Mouse (Mus musculus): ENCODE measurements around the gene Shd.

Shd gene

DNA sequence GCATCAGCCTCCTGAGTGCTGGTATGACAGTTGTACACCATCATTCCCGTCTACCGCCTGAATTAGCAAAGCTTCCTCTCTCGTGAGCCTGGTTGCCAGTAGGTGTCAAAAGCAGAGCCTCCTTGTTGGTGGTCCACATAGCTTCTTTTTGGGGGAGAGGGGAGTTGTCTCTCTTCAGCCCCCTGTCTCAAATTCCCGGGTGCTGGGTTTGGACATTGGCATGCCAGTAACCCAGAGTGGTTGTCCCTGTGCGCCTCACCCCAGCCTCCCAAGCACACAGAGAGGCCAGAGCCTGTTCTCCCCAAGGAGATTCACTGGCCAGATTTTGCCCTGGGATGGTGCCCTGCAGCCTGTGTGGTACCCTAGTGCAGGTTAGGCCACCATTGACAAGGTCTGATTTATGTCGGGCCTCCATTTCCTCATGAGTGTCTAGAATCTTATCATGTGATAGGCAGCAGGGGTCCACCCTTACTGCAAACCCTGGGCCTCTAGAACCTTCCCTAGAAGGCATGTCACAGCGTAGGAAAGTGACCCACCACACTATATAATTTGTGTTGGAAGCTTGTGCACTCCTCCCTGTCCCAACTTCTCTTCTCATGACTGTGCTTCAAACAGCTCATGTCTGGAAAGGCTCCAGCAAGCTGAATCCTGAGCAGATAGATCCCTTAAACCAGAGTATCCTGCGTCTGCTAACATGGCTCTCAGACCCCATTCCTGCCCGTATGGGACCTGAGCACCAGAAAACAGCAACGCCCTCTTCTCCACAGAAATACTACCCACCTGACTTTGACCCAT, 10.1 kb upstream of the Shd start:
- peak in 1 of 2 experiments; percentile 17 for DNase-seq

- peak in 1 of 2 experiments; percentile 17 for DNase-seq
These were observed 9.5 kb upstream of the Shd start for GRCm38 (mm10) chr17:55960791-55961190.

DNA sequence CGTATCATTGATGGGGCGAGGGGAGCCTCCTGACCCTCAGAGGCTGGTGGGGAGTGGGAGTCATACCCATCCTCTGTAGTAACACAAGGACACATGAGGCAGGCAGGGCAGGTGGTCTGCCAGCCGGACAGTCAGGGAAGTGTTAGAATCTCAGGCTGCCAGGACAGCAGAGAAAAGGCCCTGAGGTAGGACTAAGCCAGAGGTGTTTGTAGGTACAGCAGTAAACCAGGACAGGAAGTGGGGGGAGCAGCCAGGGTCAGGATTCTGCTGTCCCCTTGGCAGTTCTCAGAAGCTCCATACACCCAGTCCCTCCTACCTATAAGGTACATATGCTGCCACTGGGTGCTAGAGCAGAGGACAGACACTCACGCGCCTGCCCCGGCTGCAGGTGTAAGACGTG, 8.6 kb upstream of the Shd start:
- no peak for DNase-seq

GRCm38 (mm10) chr17:55963171-55963570, 7.1 kb upstream of the Shd start:
- peak in 1 of 2 experiments; percentile 11 for DNase-seq

DNA sequence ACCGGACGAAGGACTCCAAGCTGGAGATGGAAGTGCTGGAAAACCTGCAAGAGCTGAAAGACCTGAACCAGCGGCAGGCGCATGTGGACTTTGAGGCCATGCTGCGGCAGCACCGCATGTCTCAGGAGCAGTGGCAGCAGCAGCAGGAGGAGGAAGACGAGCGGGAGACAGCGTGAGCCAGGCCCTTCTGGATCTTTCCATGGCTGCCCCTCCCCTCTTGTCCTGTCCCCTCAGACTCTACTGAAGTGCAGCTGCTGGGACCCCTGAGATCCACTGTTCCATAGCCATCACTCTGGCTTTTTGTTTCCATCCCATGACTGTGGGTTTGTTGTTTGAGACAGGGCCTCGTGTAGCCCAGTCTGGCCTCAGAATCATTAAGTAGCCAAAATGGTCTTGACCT, 5.8 kb upstream of the Shd start:
- no peak for DNase-seq

DNA sequence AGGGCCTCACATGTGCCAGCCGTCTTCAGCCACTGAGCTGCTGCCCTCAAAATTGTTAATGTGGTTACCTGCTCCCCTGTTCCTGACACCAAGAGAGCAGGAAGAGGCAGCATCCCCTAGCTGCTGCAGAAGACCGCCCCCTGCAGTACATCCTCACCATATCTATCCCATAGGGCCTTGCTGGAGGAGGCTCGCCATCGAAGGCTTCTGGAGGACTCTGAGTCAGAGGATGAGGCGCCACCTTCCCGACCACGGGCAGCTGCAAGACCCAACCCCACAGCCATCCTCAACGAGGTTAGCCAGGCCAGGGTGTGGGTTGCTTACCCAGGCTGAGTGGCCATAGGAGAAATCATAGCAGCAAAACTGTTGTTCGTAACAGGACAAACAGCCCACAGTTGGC, 5.3 kb upstream of the Shd start:
- DNase-seq = peak in 1 of 2 experiments; percentile 15

- peak in 1 of 2 experiments; percentile 43 for DNase-seq
These were observed 3.1 kb upstream of the Shd start for GRCm38 (mm10) chr17:55967186-55967585.

DNA sequence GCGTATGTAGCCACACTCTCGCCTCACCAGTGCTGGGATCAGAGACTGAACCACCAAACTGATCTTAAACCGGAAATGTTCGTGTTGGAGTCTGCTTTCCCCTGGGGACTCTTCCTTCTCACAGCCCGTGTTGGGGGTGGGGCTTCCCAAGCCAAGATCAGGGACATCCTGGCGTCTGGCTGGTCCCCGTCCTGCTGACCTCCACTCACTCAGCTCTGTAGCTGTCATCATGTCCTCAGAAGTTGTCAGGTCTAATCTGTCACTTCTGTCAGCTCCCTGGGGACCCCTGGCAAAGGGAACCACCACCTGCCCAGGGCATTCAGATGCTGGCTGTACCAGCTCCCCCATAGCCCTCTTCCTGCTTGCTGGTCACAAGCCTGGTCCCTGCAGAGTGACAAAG, 2.1 kb upstream of the Shd start:
- DNase-seq = peak; percentile 49 to 64

GRCm38 (mm10) chr17:55969560-55969959, 707 bp upstream of the Shd start:
- DNase-seq = peak; percentile 61 to 80

DNA sequence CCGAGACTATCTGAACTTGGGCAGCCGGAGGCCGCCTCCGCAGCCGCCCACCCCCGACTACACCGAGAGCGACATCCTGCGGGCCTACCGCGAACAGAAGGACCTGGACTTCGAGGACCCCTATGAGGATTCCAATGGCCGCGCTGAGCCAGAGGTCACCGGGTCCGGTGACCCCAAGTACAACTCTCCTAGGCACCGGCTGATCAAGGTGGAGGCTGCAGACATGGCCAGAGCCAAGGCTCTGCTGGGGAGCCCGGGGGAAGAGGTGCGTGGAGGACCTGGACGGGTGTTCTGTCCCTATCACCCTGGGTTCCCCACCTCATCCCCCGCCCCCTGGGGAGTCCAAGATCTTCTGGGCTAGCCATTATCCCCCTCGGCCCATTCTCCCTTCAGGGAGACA, 1.2 kb downstream of the Shd start:
- peak; percentile 30 to 46 for DNase-seq

- DNase-seq = peak; percentile 91 to 94
These were observed 6.1 kb downstream of the Shd start for GRCm38 (mm10) chr17:55976255-55976862.

DNA sequence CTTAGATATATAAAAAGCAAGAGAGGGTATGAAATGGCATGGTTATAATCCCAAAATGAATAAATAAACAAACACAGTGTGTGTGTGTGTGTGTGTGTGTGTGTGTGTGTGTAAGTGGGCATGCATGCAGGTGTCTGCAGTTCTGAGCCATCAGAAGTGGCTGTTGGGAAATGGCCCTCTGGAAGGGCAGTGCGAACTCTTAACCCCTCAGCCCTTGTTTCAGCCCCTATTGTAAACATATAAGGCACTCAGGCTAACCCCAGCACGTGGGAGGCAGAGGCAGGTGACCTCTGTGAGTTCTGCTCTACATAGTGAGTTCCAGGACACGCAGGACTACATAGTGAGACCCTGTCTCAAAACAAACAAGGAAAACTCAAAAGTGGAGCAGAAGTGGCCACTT, 7.0 kb downstream of the Shd start:
- DNase-seq = no peak

DNA sequence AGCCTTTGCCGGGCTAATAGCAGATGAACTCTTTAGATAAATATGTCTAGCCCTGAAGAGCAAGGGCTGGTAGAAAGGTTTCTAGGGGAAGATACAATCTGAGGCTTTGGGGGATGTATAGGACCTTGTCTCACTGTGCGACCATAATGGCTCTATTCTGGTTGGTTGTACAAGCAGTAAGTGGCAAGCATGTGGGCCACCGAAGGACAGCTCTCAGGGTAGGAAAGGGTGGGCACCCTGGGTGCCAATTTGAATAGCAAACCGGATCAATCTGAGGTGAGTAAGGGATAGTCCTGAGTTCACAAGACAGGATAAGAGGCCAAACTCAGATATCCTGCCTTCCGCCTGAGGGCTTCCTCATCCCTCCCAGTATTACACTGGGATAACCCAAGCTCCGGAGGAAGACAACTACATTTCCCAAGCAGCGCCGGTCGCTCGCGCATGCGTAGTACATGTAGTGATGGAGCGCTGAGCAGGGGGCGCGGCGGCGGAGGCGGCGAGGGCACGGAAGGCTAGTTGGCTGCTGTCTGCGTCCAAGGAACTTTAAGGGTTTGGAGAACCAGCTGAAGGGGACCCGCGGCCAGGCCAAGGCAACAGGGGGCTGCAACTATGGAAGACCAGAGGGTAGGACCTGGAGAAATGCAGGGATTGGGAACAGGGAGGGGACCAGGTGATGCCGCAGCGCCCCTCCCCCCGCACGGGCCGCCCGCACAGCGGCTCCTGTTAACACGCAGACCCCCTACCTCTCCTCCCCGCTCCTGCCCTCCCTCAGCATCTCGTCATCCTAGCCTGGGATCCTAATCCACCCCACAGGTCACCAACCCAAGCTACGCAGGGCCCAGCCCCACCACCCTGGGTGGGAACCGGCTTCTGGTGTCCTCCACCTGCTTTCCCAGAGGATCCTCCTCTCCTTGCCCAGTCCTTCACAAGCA, 16.0 kb downstream of the Shd start, which contains the start of gene Fsd1:
Gene Fsd1, plus strand, starts transcription at position 480 of the 932 bp plus-strand sequence.
- DNase-seq = peak; percentile 91

DNA sequence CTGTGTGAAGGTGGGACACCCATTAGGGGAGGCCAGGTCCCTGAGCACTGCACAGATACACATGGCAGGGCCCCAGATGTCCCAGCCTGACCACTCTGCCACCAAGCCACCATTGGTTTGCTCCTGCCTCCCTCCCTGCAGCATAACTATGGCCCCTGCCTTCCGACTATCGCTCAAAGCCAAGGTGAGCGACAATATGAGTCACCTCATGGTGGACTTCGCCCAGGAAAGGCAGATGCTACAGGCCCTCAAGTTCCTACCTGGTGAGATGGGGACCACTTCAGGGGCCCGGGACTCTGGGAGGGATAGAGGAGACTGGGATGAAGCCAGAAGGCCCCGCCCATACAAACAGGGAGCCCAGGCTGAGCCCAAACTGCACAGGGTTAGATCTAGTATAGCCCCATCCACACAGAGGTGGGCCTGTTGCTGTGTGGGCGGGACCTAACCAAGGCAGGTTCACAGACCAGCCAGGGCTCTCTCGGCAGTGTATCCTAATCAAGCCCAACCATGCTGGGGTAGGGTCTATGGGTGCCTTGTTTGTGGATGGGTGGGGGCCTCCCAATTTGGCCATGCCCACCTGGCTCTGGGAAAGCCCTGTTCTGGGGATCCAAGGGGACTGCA, 20.1 kb downstream of the Shd start:
- no peak for DNase-seq

DNA sequence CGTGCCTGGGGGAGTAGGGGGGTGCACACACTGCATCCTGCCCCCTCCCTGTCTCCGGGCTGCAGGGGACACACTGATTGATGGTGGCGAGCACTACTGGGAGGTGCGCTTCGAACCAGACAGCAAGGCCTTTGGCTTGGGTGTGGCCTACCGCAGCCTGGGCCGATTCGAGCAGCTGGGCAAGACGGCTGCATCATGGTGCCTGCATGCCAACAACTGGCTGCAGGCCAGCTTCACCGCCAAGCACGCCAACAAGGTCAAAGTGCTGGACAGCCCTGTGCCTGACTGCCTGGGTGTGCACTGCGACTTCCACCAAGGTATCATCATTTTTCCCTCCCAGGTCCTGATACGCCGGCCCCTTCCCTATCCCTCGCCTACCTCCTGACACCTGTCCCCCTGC, 25.7 kb downstream of the Shd start:
- no peak for DNase-seq

DNA sequence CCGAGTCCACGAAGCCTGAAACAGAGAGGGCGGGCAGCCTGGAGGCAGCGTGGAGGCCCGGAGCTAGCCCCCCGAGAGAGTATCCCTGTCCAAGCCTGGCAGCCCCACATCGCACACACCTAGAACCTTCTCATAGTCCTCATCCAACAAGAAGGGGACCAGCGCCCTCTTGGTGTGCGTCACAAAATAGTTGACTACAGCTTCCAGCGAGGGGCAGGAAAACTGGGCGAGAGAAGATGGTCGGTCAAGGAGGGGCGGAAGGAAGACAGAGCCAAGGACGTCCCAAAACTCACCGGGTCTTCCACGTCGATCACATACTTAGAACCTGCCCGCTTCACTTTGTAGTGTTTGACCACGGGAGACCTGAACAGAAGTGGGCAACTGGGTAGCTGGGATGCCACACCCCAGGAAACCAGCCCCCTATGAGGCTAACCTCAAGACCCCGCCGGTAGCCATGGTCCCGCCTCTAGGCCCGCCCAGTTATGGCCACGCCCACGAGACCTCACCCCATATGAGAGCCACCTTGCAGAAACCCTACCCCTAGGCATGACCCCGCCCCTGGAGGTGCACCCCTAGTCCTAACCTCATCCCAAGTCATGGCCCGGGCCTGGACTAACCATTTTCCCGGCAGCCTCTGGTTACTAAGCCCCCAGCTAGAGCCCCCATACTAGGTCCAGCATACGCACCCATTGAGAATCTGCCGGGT, 29.7 kb downstream of the Shd start:
- no peak for DNase-seq

- peak in 1 of 2 experiments; percentile 60 for DNase-seq
These were observed 32.7 kb downstream of the Shd start for GRCm38 (mm10) chr17:56003000-56003399.

- peak; percentile 51 to 52 for DNase-seq
These were observed 35.3 kb downstream of the Shd start, which contains the start of the genes Stap2 and Mpnd for GRCm38 (mm10) chr17:56005415-56006061. Gene Stap2 (minus strand): TSS chr17:56005584. Gene Mpnd (plus strand): TSS chr17:56005711.

DNA sequence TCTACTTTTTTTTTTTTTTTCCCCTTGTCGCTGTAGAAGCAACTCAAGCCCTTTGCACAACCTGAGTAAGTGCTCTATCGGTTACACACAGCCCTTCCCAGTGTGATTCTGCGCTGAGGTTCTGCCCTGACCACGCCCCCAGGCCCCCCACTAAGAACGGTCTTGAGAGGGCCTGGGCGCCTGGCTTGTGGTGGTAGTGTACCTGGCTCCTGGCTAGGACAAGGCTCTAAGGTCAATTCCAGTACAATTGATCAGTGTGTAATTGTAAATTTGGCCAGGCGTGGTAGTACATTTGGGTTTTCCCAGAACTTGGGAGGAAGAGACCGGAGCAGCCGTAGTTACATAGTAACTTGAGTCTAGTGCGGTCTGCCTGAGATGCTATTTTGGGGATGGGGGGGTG, 36.7 kb downstream of the Shd start:
- DNase-seq = peak; percentile 40 to 52

DNA sequence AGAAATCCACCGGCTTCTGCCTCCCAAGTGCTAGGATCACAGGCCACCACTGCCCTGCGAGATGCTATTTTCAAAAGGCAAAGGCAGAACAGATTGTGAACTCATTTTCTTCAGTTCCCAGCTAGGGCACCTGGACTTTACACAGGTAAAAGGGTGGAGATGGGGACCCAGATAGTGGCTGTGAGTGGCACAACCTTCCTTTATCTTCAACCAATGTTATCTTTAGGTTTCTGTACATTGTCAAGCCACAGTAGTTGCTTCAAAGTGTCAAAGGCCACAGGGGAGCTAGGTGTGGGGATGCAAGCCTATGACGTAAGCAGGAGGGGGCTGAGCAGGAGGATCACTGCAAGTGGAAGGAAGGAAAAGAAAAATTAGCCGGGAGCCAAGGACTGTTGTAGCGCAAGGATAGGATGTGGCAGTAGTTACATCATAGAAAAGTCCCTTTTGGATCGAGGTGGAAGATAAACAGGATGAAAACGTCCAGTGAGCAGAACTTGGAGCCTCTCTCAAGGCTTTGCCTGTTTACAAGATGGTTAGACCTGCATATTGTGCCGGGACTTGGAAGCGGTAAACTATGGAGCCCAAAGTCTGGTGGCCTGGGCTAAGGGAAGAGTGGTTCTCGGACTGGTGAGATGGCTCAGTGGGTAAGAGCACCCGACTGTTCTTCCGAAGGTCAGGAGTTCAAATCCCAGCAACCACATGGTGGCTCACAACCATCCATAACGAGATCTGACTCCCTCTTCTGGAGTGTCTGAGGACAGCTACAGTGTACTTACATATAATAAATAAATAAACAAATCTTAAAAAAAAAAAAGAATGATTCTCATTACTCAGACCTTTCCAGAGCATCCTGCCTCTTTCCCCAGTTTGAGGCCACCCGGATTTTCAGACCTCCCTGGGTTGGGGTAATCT, 37.4 kb downstream of the Shd start:
- DNase-seq = peak in 1 of 2 experiments; percentile 40
